9 mouse cellular contexts compared by ENCODE assay signal in the genomic region with DNA sequence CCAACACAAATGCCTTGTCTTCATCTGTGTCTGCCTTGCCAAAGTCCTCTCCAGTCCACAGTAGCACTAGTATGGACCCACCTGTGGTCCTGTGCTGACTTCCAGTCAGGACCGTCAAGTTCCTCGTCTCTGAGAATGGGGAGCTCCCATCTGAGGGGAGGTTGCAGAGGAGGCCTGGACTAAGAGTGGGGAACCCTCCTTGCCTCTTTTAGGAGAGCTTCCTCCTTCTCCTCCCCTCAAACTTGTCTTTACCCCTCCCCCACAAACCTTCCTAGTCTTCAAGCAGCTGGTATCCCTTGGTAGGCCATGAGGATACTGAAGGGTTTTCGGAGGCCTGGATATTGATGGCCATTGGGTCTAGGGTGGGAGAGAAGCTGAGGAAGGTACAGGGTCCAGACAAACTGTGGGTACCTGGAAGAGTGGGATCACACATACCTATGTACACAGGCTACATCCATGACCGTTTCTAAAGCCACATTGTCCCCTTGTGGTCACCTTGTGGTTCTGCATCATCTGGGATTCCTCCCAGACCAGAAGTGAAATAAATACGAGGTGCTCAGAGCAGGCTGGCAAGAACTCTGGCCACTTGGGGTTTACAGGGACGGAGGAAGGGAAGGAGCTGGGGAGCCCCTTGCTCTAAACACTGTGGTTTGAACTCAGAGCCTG. TPM values are rescaled to one million over a fixed set of nuclear protein-coding genes. Genes with fewer than 3 reads are reported as not detected.
A peak's percentile ranks its signal among the peaks of the same experiment; 100 is the strongest.
DNase-seq lines count a peak whose midpoint lies in the region; ATAC-seq and TF ChIP-seq lines count a peak whose summit lies in the region.
"Had no signal": no experiment of that assay in that cellular context is flagged by ENCODE, and none has a peak within 500 bp of the region (broad histone marks: within the 10 kb centered on the region; RNA-seq: fewer than 3 reads in every experiment).

No protein-coding gene starts in this region.

- H3K9ac ChIP-seq in forebrain, embryonic 13.5 days, result peak overlapping the region; percentile 34; the same call in 1 of the 2 replicates
- H3K9ac ChIP-seq in lung, embryonic 14.5 days, result no peak overlapping the region

- H3K4me2 ChIP-seq in forebrain, embryonic 13.5 days, result no peak overlapping the region
- no peak overlapping the region for H3K4me2 ChIP-seq in lung, embryonic 14.5 days

- no peaks in the 10 kb centered on the region for H3K36me3 ChIP-seq in forebrain, embryonic 13.5 days (ENCODE audit: poor library complexity, severe bottlenecking)
- no peaks in the 10 kb centered on the region for H3K36me3 ChIP-seq in lung, embryonic 14.5 days (ENCODE audit: insufficient read depth)

- no peaks in the 10 kb centered on the region for H3K27me3 ChIP-seq in forebrain, embryonic 13.5 days
- no peaks in the 10 kb centered on the region for H3K27me3 ChIP-seq in lung, embryonic 14.5 days (ENCODE audit: insufficient read depth, low read length)

- peaks cover 16% of the 10 kb centered on the region for H3K4me1 ChIP-seq in forebrain, embryonic 13.5 days
- H3K4me1 ChIP-seq in lung, embryonic 14.5 days (ENCODE audit: insufficient read depth), result peaks cover 7% of the 10 kb centered on the region

- TF ChIP-seq CTCF in lung, embryonic 14.5 days (IDR thresholded peaks at IDR 0.05; ENCODE audit: low read depth), result peak; percentile 100

- no peaks in the 10 kb centered on the region for H3K9me3 ChIP-seq in forebrain, embryonic 13.5 days (replicated peaks)
- H3K9me3 ChIP-seq in lung, embryonic 14.5 days (ENCODE audit: low read depth, low read length), result no peaks in the 10 kb centered on the region
- H3K9me3 ChIP-seq: megakaryocyte, embryonic 14.5 days had no signal

- no peak overlapping the region for H3K4me3 ChIP-seq in forebrain, embryonic 13.5 days
- no peak overlapping the region for H3K4me3 ChIP-seq in lung, embryonic 14.5 days (ENCODE audit: low read depth, low read length)
- H3K4me3 ChIP-seq: megakaryocyte, embryonic 14.5 days had no signal

- 45% methylated on average over 6 of the region's 6 CpGs for WGBS in forebrain, embryonic 13.5 days
- WGBS in lung, embryonic 14.5 days, result 32% methylated on average over 6 of the region's 6 CpGs

- peak; percentile 39 to 55 for DNase-seq in cerebellum, postnatal 14 days
- DNase-seq in cerebellum, adult 11 months, result no peak
- DNase-seq in MN1 (ENCODE audit: low spot score), result peak; percentile 66
- DNase-seq in induced T-regulatory cell, adult 2 months (ENCODE audit: low read depth), result peak; percentile 62
- DNase-seq in lung, embryonic 14.5 days, result peak; percentile 84
- DNase-seq in skeletal muscle tissue, adult 2 months (ENCODE audit: low read depth, low spot score), result peak; percentile 72

- H3K27ac ChIP-seq in forebrain, embryonic 13.5 days, result no peak overlapping the region
- no peak overlapping the region for H3K27ac ChIP-seq in lung, embryonic 14.5 days (ENCODE audit: low read depth)

- peak; percentile 71; the same call in 1 of the 2 replicates for ATAC-seq in forebrain, embryonic 13.5 days
- ATAC-seq in lung, embryonic 14.5 days (ENCODE audit: insufficient read depth), result peak; percentile 73
- no peak for ATAC-seq in activated CD4-positive, CD25-positive, alpha-beta regulatory T cell, adult 4 months

RNA-seq across cellular contexts. Expression of a gene that starts 18.3 kb away (rescaled TPM):
- 50.2 and 55.8 TPM in 2 replicates for polyA plus RNA-seq in forebrain, embryonic 13.5 days (2015; fragmentation: Nextera tagmentation; extraction: Ambion mirVana)
- polyA plus RNA-seq in lung, embryonic 14.5 days (2014; fragmentation: Nextera tagmentation; extraction: Ambion mirVana), result 269 and 311 TPM in 2 replicates
- 1 to 10 TPM in 1 of 2 experiments, under 1 TPM in 1; 0.95 to 1.3 TPM for polyA plus RNA-seq in activated CD4-positive, CD25-positive, alpha-beta regulatory T cell, adult 4 months (2017; shearing (Covaris generic))

RNA-seq across cellular contexts. Expression of a gene that starts 25.0 kb away (rescaled TPM):
- not detected in 2 replicates for polyA plus RNA-seq in forebrain, embryonic 13.5 days (2015; fragmentation: Nextera tagmentation; extraction: Ambion mirVana)
- not detected in 2 replicates for polyA plus RNA-seq in lung, embryonic 14.5 days (2014; fragmentation: Nextera tagmentation; extraction: Ambion mirVana)
- polyA plus RNA-seq in activated CD4-positive, CD25-positive, alpha-beta regulatory T cell, adult 4 months (2017; shearing (Covaris generic)), result not detected

RNA-seq across cellular contexts. Expression of a gene that starts 42.7 kb away (rescaled TPM):
- 2.5 and 3.6 TPM in 2 replicates for polyA plus RNA-seq in forebrain, embryonic 13.5 days (2015; fragmentation: Nextera tagmentation; extraction: Ambion mirVana)
- polyA plus RNA-seq in lung, embryonic 14.5 days (2014; fragmentation: Nextera tagmentation; extraction: Ambion mirVana), result 30.2 and 32.9 TPM in 2 replicates
- 10 to 100 TPM in 1 of 2 experiments, 1 to 10 TPM in 1; 8.2 to 11.0 TPM for polyA plus RNA-seq in activated CD4-positive, CD25-positive, alpha-beta regulatory T cell, adult 4 months (2017; shearing (Covaris generic))

RNA-seq across cellular contexts. Expression of a gene that starts 45.0 kb away (rescaled TPM):
- 28.1 and 32.8 TPM in 2 replicates for polyA plus RNA-seq in forebrain, embryonic 13.5 days (2015; fragmentation: Nextera tagmentation; extraction: Ambion mirVana)
- polyA plus RNA-seq in lung, embryonic 14.5 days (2014; fragmentation: Nextera tagmentation; extraction: Ambion mirVana), result 37.7 and 44.0 TPM in 2 replicates
- 10 to 100 TPM; 22.2 to 28.7 TPM for polyA plus RNA-seq in activated CD4-positive, CD25-positive, alpha-beta regulatory T cell, adult 4 months (2017; shearing (Covaris generic))

Comparison
In these comparisons a context has a peak if more than half of its experiments do, and no peak if none do; other contexts are left out.
1. RNA of a gene that starts 18.3 kb away (polyA plus RNA-seq): 269 to 311 TPM in lung, embryonic 14.5 days and 50.2 to 55.8 TPM in forebrain, embryonic 13.5 days; 0.95 to 1.3 TPM in activated CD4-positive, CD25-positive, alpha-beta regulatory T cell, adult 4 months; every median in the first group is over 10 times any median in the second.